Mouse (Mus musculus): ENCODE data around the gene Amz2.

The Amz2 gene

DNA sequence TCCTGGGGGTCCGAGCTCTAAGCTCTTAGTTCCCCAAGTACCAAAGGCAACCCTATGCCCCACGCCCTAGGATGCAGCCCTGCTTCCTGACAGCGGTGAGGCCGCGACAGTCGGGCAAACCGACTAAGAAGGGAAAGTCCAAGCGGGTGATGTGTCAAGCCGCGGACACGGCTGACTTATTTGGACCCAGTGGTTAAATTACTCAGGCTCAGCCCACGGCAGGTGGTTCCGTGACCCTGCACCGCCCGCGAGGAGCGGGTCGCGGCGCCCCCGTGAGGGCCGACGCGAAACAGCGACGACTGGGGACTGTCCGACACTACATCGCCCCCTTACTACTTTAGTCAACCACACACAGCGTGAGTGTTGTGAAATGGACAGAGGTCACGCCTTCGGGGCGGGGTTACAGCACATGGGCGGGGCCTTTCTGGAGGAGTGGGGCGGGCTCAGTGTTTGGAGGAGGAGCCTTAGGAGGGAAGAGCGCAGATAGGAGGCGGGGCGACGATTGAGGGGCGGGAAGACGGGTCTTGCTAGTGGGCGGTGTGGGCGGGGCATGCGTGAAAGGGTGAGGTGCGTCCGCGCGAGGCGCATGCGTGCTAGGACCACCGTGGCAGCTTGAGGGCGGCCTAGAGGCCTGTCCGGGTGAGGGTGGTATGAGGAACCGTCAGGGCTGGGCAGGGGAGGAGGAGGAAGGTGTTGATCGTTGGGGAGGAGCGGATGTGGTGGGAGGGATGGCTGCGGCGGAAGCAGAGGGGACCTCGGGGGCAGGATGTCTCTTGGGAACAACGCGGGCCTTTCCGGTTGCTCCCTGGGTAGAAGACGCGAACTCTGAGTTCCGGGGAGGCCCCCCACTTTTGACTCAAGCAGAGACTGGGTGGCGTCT is at the start of gene Amz2:
Amz2 (plus strand) TSS at position 555 of the 880 bp plus-strand sequence.
- in situ Hi-C loops (cut with MseI, MboI), result loop anchor here in 1 of 2 experiments (25.0 kb wide), 1 partner anchor 437 kb away; no protein-coding TSS in a partner anchor

DNA sequence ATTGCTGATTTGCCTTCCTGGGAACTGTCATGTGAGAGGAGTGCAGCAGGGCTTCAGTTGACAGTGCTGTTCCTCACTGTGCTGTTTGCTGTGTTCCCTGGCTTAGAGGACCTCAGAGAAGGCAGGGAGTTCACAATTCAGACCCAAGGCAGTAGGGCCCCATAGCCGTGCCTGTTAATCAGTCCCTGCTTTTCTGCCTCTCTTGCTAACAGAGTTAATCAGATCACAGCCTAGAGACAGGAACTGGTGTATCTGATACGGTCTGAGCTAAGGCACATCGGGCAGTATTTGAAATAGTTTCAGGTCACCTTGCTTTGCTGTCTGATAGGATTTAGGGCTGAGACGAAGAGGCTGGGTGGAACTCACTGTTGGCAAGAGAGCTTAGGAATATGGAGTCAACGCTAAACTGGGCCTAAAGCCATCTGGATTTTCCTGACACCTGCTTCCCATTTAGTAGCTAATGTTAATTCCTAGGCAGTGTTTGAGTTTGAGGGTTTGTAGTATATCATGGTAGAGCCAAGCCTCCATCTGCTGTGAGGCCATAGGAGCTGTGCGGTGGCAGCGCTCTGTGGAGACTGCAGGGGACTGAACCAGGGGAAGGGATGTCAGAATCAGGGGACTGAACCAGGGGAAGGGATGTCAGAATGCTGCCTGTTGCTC is 49.1 kb upstream of the Amz2 start:
- in situ Hi-C loops (cut with MseI, MboI), result no loop called here

DNA sequence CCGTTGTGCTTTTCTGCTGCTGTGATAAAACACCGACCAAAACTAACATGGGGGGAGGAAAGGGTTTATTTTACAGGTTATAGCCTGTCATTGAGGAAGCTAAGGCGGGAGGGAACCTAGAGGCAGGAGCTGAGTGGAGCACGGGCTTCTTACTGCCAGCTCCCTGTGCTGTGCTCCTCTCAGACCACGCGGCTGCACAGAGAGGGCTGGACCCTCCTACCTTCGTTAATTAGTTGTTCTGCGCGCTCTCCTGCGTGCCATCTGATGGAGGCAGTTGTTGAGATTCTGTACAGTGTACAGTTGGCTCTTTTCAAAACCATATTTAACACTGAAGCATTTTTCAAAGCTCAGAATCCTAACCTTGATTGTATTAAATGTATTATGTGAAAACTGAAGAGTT is 48.3 kb upstream of the Amz2 start:
- in situ Hi-C loops (cut with MseI, MboI), result no loop called here

DNA sequence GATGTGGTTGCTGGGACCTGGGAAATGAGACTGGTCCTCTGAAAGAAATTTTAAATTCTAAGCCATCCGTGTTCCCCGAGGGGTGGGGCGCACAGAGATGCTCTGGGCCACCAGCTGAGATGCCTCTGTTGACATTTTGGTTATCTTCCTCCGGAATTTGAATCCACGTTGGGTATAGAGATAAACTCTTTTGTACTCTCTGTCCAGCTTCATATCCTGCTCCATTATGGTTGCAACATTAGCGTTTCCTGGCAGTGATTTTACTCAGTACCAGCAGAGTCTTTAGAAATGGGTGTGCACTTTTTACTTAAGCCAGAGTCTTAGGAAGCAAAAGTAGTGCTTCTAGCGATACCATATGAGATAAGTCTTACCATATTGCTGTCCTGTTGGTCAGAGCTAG is 47.7 kb upstream of the Amz2 start:
- in situ Hi-C loops (cut with MseI, MboI), result no loop called here

DNA sequence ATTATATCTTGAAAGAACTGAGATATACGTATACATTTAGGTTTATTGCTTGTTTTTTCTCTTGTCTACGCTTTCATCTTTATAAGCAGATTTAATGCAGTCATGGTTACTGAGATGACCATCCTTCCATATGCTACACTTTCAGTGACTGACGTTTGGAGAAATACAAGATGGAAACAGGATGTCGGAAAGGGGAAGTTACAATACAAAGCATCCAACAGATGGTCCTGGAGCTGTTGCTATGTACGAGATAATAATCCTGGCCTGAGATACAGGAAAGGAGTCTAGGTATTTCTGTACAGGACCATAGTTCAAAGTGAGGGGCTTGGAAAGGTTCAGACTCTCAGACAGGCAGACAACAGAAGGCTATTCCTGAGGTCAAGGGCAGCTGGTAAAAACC is 45.1 kb upstream of the Amz2 start:
- in situ Hi-C loops (cut with MseI, MboI), result no loop called here

DNA sequence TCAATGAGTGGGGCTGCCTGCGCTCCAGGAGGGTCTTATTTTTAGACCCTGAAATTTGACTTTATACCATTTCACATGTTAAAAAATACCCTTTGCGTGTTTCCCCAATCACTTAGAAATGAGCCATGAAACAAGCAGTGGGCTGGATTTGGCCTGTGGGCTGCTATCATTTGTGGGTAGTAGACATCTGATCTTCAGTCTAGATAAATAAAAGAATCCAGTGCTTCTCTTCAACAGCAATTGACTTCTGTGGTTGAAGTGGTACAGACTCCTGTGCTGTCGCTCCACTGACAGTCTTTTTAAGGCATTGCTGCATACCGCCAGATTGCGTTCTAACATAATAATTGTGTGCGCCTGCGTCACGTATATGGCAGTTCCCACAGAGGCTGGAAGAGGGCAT is 40.5 kb upstream of the Amz2 start:
- in situ Hi-C loops (cut with MseI, MboI), result no loop called here

DNA sequence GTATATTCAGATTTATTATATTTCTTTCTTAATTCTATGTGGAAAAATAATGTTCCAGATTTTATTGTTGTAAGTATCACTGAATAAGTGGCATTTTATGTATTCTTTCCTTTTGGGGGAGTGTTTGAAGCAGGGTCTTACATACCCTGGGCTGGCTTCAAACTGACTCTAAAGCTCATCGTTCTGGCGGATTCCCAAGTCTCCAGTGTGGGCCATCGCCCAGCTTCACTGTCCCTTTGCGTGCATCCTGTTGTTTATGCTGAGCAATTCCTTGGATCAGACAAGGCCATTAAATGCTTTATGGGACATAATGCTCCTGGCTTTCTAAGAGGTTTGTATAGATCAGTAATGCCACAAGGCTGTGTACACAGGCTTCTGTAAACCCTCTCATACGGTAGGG is 36.7 kb upstream of the Amz2 start:
- in situ Hi-C loops (cut with MseI, MboI), result no loop called here

DNA sequence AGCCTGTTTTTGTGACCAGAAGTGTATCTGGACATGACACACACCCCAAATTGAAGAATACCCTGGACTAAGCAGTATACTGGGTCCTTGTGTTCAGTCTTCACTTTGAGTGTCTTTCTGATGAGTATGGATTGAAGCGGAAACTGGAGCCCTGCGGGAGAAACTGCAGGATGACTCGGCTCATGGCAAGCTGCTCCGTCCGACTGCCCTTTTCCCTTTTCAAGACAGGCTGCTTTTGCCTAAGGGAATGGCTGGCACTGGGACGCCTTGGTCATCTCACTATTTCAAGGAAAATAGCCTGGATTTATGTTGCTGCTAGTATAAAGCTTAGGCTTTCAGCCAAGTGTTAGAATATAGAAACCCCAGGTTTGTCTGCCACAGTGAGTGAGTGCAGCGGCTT is 34.5 kb upstream of the Amz2 start:
- in situ Hi-C loops (cut with MseI, MboI), result no loop called here

DNA sequence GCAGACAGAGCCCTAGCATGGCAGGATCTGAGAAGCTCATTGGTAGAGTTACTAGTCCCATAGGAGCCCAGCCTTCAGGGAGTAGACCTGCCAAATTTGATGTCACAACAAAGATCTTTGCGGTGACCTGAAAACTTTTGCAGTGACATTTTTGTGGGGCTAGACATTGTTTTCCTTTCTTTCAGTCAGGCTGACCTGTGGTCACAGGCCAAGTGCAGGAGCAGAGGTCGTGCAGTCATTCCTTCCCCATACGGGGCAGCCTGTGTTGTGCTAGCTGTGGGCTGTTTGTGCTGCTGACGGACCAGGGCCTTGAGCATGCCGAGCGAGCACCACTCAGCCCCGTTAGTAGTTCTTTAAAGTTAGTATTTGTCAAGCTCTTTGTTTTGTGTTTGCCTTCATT is 34.0 kb upstream of the Amz2 start:
- in situ Hi-C loops (cut with MseI, MboI), result no loop called here

DNA sequence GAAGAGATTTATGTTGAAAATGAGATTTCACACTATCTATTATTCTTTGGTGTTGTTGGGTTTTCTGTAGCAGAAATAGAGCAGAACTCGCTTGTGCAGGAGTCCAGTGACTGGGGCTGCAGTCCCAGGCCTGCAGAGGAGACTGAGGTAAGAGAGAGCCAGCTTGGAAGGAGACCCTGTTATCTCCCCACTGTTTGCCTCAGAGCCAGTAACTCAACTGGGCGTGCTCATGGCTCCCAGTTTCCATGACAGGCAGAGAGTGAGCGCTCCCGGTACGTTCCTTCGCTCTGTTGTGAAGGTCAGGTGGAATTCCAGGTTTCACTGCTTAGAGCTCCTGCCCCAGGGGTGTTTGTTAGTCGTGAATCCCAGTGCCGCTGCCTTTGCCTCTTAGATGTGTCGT is 33.1 kb upstream of the Amz2 start:
- in situ Hi-C loops (cut with MseI, MboI), result no loop called here

DNA sequence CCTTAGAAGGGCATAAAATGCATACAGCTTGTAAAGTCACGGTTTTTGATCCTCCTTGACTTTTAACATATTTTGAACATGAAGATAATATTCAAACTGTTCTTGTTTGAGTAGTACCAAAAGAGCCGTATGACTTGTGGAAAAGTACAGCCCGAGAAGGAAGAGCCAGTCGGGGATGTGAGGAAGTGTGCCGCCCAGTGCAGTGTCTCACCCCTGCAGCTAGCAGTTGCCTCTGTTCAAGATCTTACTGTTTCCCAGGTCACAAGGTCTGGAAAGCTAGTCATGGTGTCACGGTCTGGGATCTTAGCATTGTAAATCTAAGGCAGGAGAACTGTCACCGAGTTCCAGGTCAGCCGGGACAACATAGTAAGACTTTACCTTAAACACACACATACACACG is 31.0 kb upstream of the Amz2 start:
- in situ Hi-C loops (cut with MseI, MboI), result no loop called here

DNA sequence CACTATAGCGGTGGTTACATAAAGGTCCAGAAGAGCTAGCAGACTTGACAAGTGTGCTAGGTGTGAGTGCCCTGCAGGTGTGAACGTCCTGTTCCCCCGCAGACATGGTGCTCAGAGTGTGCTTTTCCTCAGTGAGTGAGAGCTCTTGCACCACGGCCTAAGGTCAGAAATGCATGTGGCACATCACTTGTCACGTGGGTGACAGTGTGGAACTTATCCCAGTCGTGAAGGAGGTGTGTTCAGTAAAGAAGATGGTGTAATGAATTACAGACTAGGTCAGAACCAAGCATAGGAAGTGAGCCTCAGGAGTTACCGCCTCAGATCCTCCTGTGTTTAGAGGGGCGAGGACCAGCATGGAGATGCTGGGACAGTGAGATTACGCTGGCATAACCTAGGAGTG is 30.5 kb upstream of the Amz2 start:
- in situ Hi-C loops (cut with MseI, MboI), result no loop called here

DNA sequence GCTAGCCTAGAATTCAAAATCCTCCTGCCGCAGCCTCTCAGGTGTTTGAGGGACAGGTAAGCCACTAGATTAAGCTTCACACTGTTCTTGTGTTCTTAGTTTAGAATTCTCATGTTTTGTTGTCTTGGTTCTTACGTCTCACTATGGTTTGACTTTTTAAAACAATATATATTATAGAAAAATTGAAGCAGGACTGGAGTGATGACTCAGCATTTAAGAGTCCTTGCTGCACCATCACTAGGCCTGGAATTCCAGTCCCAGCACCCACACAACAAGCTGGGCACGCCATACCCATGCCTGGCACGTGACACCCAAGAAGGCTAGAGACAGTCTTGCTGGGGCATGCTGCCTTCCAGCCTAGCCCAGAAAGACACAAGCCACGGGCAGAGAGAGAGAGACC is 19.3 kb upstream of the Amz2 start:
- in situ Hi-C loops (cut with MseI, MboI), result no loop called here

DNA sequence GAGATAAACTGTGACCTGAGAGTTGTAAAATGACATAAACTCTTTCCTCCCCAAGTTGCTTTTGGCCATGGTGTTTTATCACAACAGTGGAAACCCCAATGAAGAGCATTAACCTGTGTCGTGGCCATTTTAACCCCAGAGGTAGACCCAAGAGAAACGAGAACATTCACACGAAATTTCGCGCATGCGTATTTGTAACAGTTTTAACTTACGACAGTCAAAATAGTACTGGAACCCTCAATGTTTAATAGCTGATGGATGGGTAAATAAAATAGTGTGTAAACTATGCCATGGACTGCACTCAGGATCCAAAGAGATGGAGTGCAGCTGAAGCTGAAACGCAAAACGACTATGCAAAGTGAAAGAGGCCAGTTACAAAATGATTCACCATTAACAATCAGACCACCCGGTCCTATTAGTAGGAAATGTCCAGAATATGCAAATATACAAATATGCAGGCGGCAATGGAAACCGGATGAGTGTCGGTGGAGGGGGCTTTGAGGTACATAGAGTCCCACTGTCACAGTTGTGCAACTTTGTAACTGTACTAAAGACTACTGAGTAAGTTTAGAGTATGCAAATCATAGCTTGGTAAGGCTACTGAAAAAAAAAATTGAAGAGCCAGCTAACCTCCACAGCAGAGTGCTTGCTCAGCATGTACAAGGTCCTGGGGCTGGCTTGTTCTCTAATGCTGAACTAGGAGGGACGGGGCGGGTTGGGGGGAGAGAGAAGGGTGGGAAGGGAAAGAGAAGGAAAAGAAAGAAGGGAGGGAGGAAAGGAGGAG is 15.4 kb upstream of the Amz2 start:
- in situ Hi-C loops (cut with MseI, MboI), result no loop called here

DNA sequence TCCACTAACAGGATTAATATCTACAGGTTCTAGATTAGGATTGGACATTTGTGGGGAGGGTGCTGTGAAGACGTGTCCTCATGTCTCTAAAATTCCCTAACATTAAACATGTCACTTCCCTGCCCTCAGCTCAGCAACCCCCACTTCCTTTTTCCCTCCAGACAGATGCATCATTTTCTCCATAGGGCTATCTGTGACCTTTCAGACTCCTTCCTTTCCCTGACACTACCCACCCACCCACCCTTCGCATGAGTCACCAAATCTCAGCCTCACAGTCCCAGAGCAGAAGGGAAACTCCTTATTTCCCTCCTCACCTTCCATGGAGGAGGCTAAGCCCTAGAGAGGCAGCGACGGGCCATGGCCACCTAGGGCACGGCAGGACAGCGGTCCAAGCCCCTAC is 12.1 kb upstream of the Amz2 start, which contains the start of gene 9930022D16Rik:
9930022D16Rik (plus strand) TSS at position 301 of the 400 bp plus-strand sequence.
- in situ Hi-C loops (cut with MseI, MboI), result no loop called here

DNA sequence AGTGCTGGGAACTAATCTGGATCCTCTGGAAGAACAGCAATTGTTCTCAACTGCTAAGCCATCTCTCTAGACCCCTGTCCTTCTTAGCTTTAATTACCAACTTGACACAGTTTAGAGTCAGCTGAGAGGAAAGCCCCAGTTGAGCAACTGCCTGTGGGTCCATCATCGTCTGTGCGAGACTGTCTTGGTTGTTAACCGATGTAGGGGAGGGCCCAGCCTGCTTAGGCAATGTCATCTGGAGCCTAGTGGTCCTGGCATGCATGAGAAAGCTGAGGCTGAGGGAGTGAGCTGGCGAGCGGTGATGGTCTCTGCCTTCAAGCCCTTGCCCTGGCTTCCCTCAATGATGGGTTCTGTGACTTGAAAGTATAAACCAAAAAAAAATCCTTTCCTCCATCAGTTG is 10.9 kb upstream of the Amz2 start:
- in situ Hi-C loops (cut with MseI, MboI), result no loop called here

DNA sequence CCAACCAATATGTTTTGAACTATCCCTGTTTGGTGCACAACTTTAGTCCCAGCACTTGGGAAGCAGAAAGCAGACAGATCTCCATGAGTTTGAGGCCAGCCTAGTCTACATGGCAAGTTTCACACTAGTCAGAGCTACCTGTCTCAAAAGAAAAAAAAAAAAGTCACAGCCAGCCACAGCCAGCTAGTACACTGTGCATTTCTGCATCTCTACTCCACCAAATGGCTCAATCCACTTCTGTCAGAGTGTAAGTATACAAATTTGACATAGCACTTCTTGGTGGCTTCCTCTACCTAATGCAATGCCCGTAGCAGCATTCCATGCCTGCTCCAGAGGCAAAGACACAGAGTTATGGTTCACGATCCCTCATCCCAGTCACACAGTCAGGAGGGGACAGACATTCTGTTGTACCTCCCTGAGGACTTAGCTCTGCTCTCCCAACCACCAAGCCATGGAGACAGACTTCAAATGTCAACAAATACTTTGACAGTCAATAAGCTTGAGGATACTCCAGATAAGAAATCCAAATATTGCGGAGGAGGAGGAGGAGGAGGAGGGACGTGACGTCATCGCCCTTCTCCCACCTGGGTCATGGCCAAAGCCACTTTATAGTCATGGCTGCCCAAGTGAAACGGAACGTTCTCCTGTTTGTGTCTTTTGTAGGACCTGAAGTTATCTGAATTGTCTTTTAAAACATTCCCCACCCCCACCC is 8.9 kb upstream of the Amz2 start:
- in situ Hi-C loops (cut with MseI, MboI), result no loop called here

DNA sequence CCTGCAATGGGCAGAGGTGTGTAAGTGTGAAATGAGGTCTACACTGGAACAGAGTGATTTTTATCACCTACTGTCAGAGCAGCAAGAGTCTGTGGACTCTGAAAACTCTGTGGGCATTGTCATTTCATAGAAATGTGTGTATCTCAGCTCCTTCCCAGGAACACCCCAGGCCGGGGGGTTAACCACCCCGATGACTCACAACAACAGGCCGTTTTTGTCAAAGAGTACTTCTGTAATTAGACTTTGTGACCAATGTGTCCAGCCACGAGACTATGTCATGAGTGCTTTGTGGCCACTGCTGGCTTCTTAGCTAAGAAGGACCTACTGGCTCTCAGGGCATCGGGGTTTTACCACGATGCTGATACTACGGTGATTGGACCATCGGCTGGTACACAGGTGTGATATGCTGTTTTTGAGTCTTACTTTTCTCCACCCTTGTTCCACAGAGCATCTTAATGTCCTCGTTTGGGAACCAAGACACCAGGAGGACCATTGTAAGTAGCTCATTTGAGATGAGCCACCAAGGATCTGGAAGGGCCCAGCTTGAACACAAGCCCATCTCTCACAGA is 8.2 kb upstream of the Amz2 start:
- in situ Hi-C loops (cut with MseI, MboI), result no loop called here

DNA sequence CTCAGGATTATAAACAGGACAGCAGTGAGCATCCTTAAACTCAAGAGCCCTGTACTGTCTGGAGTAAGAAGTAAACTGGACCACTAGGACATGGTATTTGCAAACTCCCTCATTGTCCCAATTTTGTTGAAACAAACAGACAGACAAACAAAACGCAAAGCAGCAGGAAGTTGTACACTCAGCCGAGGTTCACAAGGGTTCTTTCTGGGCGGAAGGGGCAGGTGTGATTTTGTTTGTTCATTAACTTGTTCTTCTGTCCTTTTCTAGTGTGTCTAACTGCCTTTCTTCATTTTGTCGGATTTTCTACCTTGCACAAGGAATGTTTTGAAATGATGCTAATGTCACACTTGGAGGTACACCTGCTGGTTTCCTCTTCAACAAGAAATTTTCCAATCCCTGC is 6.3 kb upstream of the Amz2 start:
- in situ Hi-C loops (cut with MseI, MboI), result no loop called here

DNA sequence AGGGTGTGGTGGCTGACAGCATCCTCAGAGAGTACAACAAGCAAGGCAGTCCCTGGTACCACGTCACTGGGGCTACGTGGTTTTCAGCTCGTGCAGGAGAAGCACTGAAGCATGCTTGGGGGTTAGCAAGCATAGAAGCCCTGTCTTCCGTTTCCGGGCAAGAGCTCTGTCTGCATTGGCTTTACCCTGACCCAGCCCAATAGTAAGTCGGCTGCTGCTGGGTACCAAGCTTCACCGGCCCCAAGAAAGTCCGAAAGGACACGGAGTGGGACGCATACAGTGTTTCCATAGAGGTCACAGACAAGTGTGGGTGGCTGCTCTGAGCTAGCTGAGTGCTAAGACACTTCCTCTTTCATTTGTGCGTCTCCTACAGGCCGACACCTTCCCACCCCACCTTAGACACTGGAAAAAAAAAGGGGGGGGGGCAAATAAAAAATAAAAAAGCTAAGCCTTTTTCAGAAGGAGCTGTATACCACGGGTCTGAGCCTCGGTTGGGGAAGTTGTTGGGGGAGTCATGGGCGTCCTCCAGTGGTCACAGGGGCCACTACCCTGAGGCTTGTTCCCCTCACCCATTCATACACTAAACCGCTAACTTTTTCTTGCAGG is 5.7 kb upstream of the Amz2 start:
- in situ Hi-C loops (cut with MseI, MboI), result loop anchor here (5.0 kb wide), 2 partner anchors 83 to 93 kb away; no protein-coding TSS in a partner anchor

DNA sequence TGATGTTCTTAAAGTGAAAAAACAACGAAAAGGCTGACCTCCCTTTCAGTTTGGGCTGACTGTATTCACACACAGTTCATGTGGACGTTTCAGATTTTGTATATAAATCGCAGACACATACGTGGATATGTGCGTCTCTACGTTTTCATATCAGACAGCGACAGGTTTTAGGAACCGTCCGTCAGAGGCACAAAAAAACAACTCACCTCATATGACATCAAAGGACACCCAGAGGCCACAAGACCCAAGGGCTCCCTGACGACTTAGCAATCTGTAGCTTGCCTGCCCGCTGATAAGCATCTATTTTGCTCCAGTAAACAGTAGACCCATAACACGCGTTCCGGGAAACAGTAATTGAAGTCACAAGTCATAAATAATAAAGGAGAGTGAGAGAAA is 5.2 kb upstream of the Amz2 start:
- in situ Hi-C loops (cut with MseI, MboI), result loop anchor here (5.0 kb wide), 2 partner anchors 83 to 93 kb away; no protein-coding TSS in a partner anchor

Data from mouse trophoblast stem cell (cell line).